Mouse (Mus musculus) layer of hippocampus, adult 9-11 months (tissue): ENCODE measurements around the gene Eif5a.

ENCODE experiments used
- DNase-seq: peaks from one replicate; pipeline ENCODE4 v3.0.0; 2022

Gene Eif5a

GRCm38 (mm10) chr11:69871822-69872221, 49.9 kb downstream of the Eif5a start:
- DNase-seq = no peak

- no peak for DNase-seq
These were observed 51.3 kb downstream of the Eif5a start for GRCm38 (mm10) chr11:69870289-69871069.

- no peak for DNase-seq
These were observed 54.4 kb downstream of the Eif5a start for GRCm38 (mm10) chr11:69867335-69867734.
